Mouse (Mus musculus): ENCODE measurements at regions not wholly inside any gene's neighbourhood (a gene's known extent, or its start where the extent isn't known, plus 50 kb on each side); places are given as distances from the start of the nearest gene placed in this dataset.

- TF ChIP-seq POLR2A (IDR thresholded peaks at IDR 0.05; ENCODE audit: borderline replicate concordance, control insufficient read depth, low read depth, low read length), result no peak
- TF ChIP-seq CTCF (IDR thresholded peaks at IDR 0.05; ENCODE audit: control insufficient read depth, insufficient read depth, low read length), result no peak
Measured at GRCm38 (mm10) chr8:30962207-30962606, 2466.3 kb upstream of the 5930422O12Rik start.

Measured in bone marrow, adult 2 months (tissue).